Mouse (Mus musculus): ENCODE measurements at regions not wholly inside any gene's neighbourhood (a gene's known extent, or its start where the extent isn't known, plus 50 kb on each side); places are given as distances from the start of the nearest gene placed in this dataset.

DNA sequence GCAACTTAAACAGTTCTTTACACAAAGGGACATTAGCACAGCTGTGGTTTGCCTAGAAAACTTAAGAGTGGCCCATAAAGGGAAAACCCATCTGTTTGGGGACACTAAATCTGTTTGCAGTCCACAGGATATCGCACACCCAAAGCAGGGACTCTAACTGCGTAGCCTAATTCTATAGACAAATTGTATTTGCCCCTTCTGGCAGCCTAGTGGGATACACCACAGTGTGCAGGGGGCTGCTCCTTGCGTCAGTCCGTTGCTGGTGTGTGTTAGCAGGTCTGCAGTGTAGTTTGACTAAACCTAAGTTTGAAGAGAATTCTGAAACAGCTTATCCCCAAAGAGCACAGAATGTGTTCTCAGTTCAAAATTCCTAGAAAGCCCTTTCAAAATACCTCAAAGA, 484.9 kb upstream of the Kif2a start:
- TF ChIP-seq GATA1 (IDR thresholded peaks at IDR 0.05; ENCODE audit: low read length), result no peak
- TF ChIP-seq TAL1 (IDR thresholded peaks at IDR 0.05; ENCODE audit: low read length), result no peak
